Mouse (Mus musculus) embryonic facial prominence, embryonic 10.5 days (tissue): ENCODE measurements around the gene Ptprg. TPM values are rescaled to one million over a fixed set of nuclear protein-coding genes. Genes with fewer than 3 reads are reported as not detected.
"Not testable (repeated sequence)": the region's sequence is repeated elsewhere in the genome, so short reads cannot be mapped to it uniquely, and the experiment has no call there.

ENCODE experiments used
- DNase-seq: peaks from one replicate; pipeline ENCODE4 v3.0.0-alpha.2; 2017; ENCODE audit warnings: low spot score
- H3K27ac ChIP-seq: fragments of 300-500 bp; sonication (generic); replicated peaks from 2 replicates; pipeline ENCODE4 v1.5.1; 2016; ENCODE audit warnings: mild to moderate bottlenecking
- H3K27me3 ChIP-seq: fragments of 300-500 bp; sonication (generic); replicated peaks from 2 replicates; pipeline ENCODE4 v1.6.1; 2016; ENCODE audit warnings: low read depth, mild to moderate bottlenecking; ENCODE audit not compliant: poor library complexity, severe bottlenecking
- H3K36me3 ChIP-seq: fragments of 300-500 bp; sonication (generic); replicated peaks from 2 replicates; pipeline ENCODE4 v1.6.1; 2016; ENCODE audit warnings: mild to moderate bottlenecking, moderate library complexity
- H3K4me1 ChIP-seq: fragments of 300-500 bp; sonication (generic); 2 replicates; pipeline ENCODE4 v1.6.1; 2016
- H3K4me3 ChIP-seq: fragments of 300-500 bp; sonication (generic); 2 replicates; pipeline ENCODE4 v1.5.1; 2016; ENCODE audit warnings: mild to moderate bottlenecking, moderate library complexity
- H3K9me3 ChIP-seq: fragments of 300-500 bp; sonication (generic); 2 replicates; pipeline ENCODE4 v1.6.1; 2016; ENCODE audit warnings: mild to moderate bottlenecking
- WGBS: fragments of 180-500 bp; shearing (Covaris S2); methylation state at CpG from one replicate; pipeline ENCODE4 v1.1.7; 2016; 5-methylcytosine and 5-hydroxymethylcytosine counted together
- polyA plus RNA-seq: library from polyadenylated mRNA; unstranded; fragments of >200 nt; fragmentation: Nextera tagmentation; extraction: Ambion mirVana; gene quantifications from 2 replicates; pipeline ENCODE4 v1.2.1, GENCODE M21; 2016

Ptprg gene
- polyA plus RNA-seq, 1 experiment from 2014 or later, result 40.7 TPM

DNA sequence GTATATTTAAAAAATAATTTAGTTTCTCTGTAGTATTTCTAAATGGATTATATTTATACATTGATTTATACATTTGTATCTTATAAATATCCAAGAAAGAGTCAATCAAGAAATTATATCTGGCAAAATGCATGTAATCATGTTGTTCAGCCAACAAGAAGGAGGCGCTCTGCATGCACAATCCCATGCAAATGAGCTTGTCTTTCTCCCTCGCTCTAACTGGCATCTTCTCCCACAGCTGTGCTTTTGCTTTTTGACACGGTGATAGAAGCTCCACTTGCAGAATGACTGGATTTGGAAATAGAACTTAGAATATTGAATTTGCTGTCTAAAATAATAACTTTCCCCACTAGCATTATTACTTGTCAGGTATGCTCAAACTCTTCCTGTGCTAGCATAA is 240.5 kb downstream of the Ptprg start:
- WGBS, result 90% methylated on average over 3 of the region's 3 CpGs
- Histone ChIP-seq H3K27me3 (no peaks in the 10 kb centered on the region), H3K9me3 (no peaks in the 10 kb centered on the region), H3K4me3 (no peak overlapping the region), H3K27ac (no peak overlapping the region), H3K4me1 (peaks cover 3% of the 10 kb centered on the region; the same call in 1 of the 2 replicates), H3K36me3 (no peaks in the 10 kb centered on the region)
- no peak for DNase-seq

DNA sequence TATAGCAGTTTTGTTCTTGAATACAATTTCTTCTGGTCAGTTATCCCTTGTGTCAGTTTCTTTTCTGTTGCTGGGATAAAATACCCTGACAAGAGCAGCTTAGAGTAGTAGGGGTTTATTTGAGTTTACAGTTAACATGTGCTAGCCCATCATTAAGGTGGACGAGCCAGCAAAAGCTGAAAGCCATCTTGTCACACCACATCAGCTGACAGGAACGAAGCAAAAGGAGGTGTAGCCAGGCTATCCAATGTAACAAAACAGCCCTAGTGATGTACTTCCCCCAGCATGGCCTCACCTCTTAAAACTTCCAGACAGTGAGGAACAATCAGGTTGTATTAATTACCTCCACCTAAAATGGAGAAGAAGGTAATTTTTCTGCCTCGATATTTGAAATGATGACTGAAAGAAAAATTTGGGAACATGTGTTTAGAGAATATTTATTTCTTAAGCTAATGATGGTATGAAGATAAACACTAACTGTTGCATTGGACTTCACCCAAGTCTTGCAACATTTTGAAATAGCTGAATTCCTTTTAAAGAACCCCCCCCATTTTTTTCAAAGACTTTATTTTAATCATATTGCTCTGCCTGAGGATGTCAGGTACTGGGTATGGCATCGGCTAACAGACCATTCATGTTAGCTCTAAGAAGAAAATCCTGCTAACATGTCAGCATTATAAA is 249.2 kb downstream of the Ptprg start:
- no peak overlapping the region for H3K4me3 ChIP-seq
- peaks cover 9% of the 10 kb centered on the region; the same call in 1 of the 2 replicates for H3K4me1 ChIP-seq
- H3K36me3 ChIP-seq, result no peaks in the 10 kb centered on the region
- H3K27ac ChIP-seq, result no peak overlapping the region
- no peaks in the 10 kb centered on the region for H3K9me3 ChIP-seq
- 85% methylated on average over 4 of the region's 4 CpGs for WGBS
- no peaks in the 10 kb centered on the region for H3K27me3 ChIP-seq
- DNase-seq, result no peak

DNA sequence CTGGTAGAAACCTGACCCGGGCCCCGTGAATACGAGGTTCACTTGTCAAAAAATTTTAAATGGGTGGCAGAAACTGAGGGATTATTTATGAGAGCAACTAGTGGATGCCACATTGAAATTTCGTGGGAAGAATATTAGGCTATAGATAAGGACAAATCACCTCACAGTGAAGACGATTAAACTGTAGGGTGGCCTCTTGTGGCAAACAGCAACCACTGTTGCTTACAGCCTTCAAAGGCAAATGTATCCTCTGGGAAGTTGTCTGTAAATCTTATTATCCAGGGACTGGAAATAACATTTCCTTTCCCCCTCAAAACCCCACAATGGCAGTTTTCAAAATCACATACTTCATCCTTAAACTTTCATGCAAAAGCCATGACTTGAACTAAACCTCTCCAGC is 253.3 kb downstream of the Ptprg start:
- Histone ChIP-seq H3K36me3 (no peaks in the 10 kb centered on the region), H3K27ac (no peak overlapping the region), H3K4me3 (no peak overlapping the region), H3K4me1 (peaks cover 28% of the 10 kb centered on the region), H3K27me3 (no peaks in the 10 kb centered on the region), H3K9me3 (no peaks in the 10 kb centered on the region)
- WGBS, result 69% methylated on average over 5 of the region's 5 CpGs
- DNase-seq, result no peak

DNA sequence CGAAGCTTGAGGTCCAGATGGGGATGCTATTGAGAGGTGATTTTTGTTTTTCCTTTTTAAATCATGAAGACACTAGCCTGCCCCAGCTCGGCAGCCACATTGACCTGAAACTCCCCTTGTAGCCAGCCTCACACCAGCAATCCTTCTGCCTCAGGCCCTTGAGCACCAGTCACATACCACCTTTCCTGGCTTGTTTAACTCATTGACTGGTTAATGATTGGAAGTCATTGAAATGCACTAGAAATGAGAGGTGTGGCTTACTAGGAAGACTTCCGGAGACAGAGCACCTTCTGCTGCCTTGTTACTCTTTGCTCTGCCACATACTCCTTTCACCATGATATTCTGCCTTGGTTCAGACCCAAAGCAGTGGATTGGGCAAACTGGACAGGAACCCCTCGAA is 254.1 kb downstream of the Ptprg start:
- H3K27ac ChIP-seq, result no peak overlapping the region
- H3K4me1 ChIP-seq, result peaks cover 33% of the 10 kb centered on the region
- no peak for DNase-seq
- H3K9me3 ChIP-seq, result no peaks in the 10 kb centered on the region
- H3K36me3 ChIP-seq, result no peaks in the 10 kb centered on the region
- H3K27me3 ChIP-seq, result no peaks in the 10 kb centered on the region
- 75% methylated on average over 4 of the region's 4 CpGs for WGBS
- no peak overlapping the region for H3K4me3 ChIP-seq

DNA sequence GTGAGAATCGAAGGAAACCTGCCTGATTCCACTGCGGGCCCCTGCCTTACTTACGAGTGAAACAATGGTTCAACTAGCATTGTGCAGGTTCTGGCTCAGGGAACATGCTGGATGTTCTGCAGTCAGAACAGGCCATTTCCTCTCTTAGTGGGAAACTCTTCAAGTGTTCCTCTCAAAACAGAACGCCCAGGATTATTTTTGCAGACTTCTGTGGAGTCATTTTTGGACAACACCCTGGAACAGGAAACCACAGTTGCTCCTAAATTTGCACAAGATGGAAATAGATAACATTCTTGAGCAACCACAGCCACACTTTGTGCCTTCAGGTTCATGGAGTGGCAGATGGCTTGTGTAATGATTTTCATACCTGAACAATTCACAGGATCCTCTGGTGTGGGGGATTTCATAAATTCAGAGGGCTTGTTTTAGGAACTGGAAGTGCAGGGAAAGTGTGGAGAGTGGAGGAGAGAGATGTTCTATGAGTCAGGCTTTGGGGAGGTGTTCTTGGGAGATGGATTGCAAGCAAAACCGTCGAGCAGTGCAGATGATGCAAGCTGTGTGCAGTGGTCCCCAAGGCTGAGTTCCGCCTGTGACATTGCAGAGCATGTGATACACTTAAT is 257.9 kb downstream of the Ptprg start:
- Histone ChIP-seq H3K27ac (no peak overlapping the region), H3K4me1 (peaks cover 43% of the 10 kb centered on the region), H3K4me3 (no peak overlapping the region), H3K36me3 (no peaks in the 10 kb centered on the region), H3K27me3 (no peaks in the 10 kb centered on the region), H3K9me3 (no peaks in the 10 kb centered on the region)
- 85% methylated on average over 7 of the region's 7 CpGs for WGBS
- no peak for DNase-seq

DNA sequence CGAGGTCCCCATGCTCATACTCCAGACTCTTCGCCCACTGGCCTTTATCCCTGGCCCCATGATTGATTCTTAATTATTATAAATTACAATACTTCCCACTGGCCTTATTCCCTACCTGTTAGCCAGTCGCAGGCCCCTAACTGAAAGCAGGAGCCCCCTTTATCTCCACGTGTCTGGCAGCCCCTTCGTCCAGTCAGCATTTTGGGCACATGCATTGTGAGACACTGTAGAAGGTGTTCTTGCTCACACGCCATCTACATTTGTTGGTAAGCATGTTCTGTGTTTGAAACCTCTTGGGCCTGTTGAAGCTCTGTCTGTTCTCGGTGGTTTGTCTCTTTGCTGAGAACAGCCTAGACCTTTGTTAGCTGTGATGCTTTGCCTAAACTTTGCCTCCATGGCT is 259.0 kb downstream of the Ptprg start:
- Histone ChIP-seq H3K27ac (no peak overlapping the region), H3K4me3 (no peak overlapping the region), H3K27me3 (no peaks in the 10 kb centered on the region), H3K4me1 (peaks cover 39% of the 10 kb centered on the region), H3K36me3 (no peaks in the 10 kb centered on the region), H3K9me3 (no peaks in the 10 kb centered on the region)
- DNase-seq, result no peak
- 87% methylated on average over 7 of the region's 7 CpGs for WGBS

DNA sequence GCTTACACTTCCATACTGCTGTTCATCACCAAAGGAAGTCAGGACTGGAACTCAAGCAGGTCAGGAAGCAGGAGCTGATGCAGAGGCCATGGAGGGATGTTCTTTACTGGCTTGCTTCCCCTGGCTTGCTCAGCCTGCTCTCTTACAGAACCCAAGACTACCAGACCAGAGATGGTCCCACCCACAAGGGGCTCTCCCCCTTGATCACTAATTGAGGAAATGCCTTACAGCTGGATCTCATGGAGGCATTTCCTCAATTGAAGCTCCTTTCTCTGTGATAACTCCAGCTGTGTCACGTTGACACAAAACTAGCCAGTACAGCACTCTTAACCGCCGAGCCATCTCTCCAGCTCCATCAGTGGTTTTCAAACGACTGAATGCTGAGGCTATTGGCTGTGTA is 261.5 kb downstream of the Ptprg start:
- WGBS, result 54% methylated on average over 4 of the region's 4 CpGs
- DNase-seq, H3K36me3 ChIP-seq: not testable (repeated sequence)

DNA sequence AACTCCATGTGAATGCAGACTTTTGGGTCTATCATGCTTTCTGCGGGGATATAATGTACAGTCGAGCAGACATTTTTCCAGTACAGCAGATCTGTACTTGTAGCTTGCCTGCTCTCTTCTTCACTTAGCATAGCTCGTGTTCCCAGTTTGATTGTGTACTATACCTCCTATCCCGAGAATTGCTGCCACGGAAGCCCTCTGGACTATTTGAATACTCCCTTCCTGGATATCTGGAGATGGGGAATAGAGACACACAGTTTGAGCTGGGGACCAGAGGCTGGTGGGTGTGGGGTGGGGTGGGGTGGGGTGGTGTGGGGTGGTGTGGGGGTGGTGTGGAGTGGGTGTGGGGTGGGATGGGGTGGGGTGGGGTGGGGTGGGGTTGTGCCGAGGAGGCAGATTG is 263.9 kb downstream of the Ptprg start:
- DNase-seq, result no peak
- WGBS, result 81% methylated on average over 6 of the region's 6 CpGs
- Histone ChIP-seq H3K9me3 (no peaks in the 10 kb centered on the region), H3K27ac (no peak overlapping the region), H3K4me3 (no peak overlapping the region), H3K27me3 (no peaks in the 10 kb centered on the region), H3K36me3 (no peaks in the 10 kb centered on the region), H3K4me1 (peaks cover 16% of the 10 kb centered on the region)

More for the DNA sequence above, 261.5 kb downstream of the Ptprg start:
- H3K27me3 ChIP-seq, H3K9me3 ChIP-seq, H3K4me3 ChIP-seq, H3K27ac ChIP-seq: not testable (repeated sequence)
- H3K4me1 ChIP-seq, result peaks cover 26% of the 10 kb centered on the region

DNA sequence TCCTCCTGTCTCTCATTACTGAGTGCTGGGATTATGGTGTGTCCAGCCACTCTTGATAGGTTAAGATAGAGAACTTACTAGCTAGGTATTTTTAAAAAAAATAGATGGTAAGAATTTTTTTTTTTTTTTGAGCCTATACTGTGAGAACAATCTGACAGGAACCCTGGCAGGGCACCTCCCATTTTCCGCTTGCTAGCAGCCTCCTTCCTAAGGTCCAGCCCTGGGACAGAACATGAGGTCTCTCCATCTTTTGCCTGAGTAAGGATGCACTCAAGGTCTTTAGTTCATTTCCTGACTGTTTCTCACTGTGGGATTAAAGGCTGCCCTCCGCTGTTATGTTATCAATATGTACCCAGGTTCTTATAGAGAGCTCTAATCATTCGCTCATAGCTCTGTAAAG is 264.7 kb downstream of the Ptprg start:
- WGBS, result 81% methylated on average over 3 of the region's 3 CpGs

DNA sequence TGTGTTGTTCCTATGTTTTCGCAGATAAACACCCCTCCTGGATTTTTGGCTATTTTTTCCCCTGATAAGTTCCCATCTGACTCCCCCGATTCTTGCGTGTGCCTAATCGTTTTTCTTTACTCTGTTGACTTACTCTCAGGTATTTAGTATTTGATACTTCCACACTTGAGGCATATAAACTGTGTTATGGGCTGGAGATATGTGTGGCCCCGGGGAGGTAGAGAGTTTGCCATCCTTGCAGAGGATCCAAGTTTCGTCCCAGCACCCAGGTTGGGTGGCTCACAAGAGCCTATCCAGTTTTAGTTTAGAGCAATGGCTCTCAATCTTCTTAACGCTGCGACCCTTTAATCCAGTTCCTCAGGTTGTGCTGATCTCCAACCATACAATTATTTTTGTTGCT is 265.4 kb downstream of the Ptprg start:
- WGBS, result 92% methylated on average over 8 of the region's 8 CpGs
- Histone ChIP-seq H3K4me3 (no peak overlapping the region), H3K9me3 (no peaks in the 10 kb centered on the region), H3K27ac (no peak overlapping the region), H3K27me3 (no peaks in the 10 kb centered on the region), H3K4me1 (peaks cover 26% of the 10 kb centered on the region), H3K36me3 (no peaks in the 10 kb centered on the region)
- no peak for DNase-seq

More for the DNA sequence above, 264.7 kb downstream of the Ptprg start:
- Histone ChIP-seq H3K4me3 (no peak overlapping the region), H3K36me3 (no peaks in the 10 kb centered on the region), H3K27me3 (no peaks in the 10 kb centered on the region), H3K4me1 (peaks cover 20% of the 10 kb centered on the region), H3K9me3 (no peaks in the 10 kb centered on the region), H3K27ac (no peak overlapping the region)
- DNase-seq, result no peak

DNA sequence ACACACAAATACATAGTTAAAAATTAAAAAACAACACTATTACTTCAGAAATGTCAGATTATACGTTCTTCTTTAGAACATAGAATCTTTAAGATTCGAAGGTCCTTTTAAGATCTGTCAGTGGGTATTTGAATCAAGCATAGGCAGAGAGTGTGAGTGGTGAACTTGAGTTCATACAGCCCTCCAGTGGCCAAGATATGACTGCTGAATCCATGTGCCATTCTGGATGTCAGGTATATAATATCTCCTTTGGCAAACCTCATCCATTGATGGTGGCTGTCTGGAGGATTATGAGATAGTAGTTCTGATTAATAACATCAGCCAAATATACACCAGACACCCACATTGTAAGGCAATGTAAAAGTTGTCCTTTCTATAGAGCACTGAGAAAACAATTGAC is 266.0 kb downstream of the Ptprg start:
- no peaks in the 10 kb centered on the region for H3K27me3 ChIP-seq
- 86% methylated on average over 2 of the region's 2 CpGs for WGBS
- DNase-seq, result no peak
- H3K4me1 ChIP-seq, result peaks cover 32% of the 10 kb centered on the region
- H3K9me3 ChIP-seq, result no peaks in the 10 kb centered on the region
- no peak overlapping the region for H3K27ac ChIP-seq
- H3K4me3 ChIP-seq, result no peak overlapping the region
- no peaks in the 10 kb centered on the region for H3K36me3 ChIP-seq

DNA sequence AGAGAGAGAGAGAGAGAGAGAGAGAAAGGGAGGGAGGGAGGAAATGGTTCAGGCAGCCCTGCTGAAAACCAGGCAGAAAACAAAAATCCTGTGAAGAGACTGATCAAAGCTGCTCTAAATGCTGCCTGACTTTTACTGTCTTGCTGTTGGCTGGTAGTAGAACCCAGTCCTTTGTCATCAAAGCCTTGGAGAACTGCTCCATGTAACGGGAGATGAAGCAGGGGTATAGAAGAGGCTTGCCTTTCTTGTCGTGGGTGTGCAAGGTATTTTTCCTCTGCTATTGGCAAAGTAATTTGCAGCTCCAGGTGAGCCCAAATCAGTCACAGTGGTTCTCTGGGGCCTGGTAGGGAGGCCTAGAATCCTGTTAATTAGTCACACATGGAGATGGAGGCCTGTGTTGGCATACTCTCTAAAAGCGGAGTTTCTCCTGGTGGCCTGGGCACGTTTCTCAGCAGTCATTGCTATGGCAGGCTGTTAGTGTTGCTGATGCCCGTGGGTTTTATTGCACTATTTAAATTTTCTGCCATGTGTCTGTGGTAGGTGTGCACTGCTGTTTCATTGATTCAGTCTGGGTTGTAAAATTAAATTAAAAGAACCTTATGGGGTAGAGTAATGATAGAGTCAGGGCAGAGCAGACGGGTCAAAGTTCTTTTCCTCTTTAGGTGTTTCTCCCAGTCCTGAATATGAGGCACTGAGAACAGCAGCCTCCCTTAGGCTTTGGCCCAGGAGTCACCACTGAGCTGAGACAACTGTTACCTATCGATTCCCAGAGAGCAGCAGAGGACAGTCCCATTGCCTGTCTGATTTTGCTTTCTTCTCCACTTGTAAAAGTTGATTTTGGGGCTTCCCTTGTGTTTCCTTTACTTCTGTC is 269.7 kb downstream of the Ptprg start:
- no peaks in the 10 kb centered on the region for H3K9me3 ChIP-seq
- peaks cover 41% of the 10 kb centered on the region for H3K4me1 ChIP-seq
- WGBS, result 57% methylated on average over 7 of the region's 7 CpGs
- H3K27me3 ChIP-seq, result no peaks in the 10 kb centered on the region
- DNase-seq, result no peak
- no peaks in the 10 kb centered on the region for H3K36me3 ChIP-seq
- H3K4me3 ChIP-seq, result no peak overlapping the region
- no peak overlapping the region for H3K27ac ChIP-seq

DNA sequence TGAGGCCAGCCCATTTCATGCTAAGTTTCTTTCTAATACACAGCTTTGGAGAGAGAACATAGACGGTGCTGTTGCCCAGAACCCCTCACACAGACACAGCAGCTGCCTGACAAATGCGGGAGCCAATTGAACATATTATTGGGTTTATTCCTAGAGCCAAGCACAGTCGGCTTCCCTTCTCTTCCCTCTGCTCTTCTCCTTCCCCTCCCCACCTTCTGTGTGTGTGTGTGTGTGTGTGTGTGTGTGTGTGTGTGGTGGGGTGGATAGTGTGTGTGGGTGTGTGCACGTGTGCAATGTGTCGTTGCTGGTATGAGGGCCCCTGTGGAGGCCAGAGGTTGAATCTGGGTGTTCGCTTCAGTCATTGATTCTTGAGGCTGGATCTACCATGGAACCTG is 270.4 kb downstream of the Ptprg start:
- no peak for DNase-seq
- Histone ChIP-seq H3K36me3 (no peaks in the 10 kb centered on the region), H3K9me3 (no peaks in the 10 kb centered on the region), H3K27ac (no peak overlapping the region), H3K4me1 (peaks cover 43% of the 10 kb centered on the region), H3K4me3 (no peak overlapping the region), H3K27me3 (no peaks in the 10 kb centered on the region)
- 82% methylated on average over 6 of the region's 6 CpGs for WGBS
